Mouse (Mus musculus) heart, postnatal 25 days (tissue): Measurements from ENCODE around the gene Irf7. TPM values are rescaled to one million over a fixed set of nuclear protein-coding genes. Genes with fewer than 3 reads are reported as not detected.

Experiments
- microRNA-seq: library from miRNA; unstranded; fragments of <30 nt; microRNA quantifications from one replicate; pipeline ENCODE4 v1.2.0, GENCODE M21; 2022
- total RNA-seq, 2 experiments: library from RNA; stranded (reverse); gene quantifications; 2 replicates each; pipeline ENCODE4 v1.2.3; 2021

Gene Irf7
- total RNA-seq, 2 experiments from 2014 or later, result 3.4 to 3.6 TPM

Small RNA genes lying within 50 kb of the gene (microRNA-seq; reads per million reads assigned to microRNA genes)
- gene Mir210, result 467 reads per million, percentile 75 among the genes with 10 or more reads in this experiment

Other genes starting within 250 kb of the Irf7 start
- under 1 TPM in 1 of 2 experiments, not detected in 1; 0.42 TPM for gene Ifitm6, start 248.6 kb downstream of the Irf7 start, total RNA-seq
- not detected for gene Gm17387, start 237.3 kb downstream of the Irf7 start, total RNA-seq
- gene B4galnt4, start 205.4 kb downstream of the Irf7 start, total RNA-seq, result under 1 TPM in 1 of 2 experiments, not detected in 1; 0.08 TPM
- gene Pkp3, start 188.3 kb downstream of the Irf7 start, total RNA-seq, result under 1 TPM in 1 of 2 experiments, not detected in 1; 0.31 TPM
- 1 to 10 TPM; 4.8 to 7.7 TPM for gene Sigirr, start 165.9 kb downstream of the Irf7 start, total RNA-seq
- under 1 TPM in 1 of 2 experiments, not detected in 1; 0.08 TPM for gene Ano9, start 148.7 kb downstream of the Irf7 start, total RNA-seq
- 10 to 100 TPM; 32.1 to 33.4 TPM for gene Ptdss2, start 144.1 kb downstream of the Irf7 start, total RNA-seq
- gene Rnh1, start 93.6 kb downstream of the Irf7 start, total RNA-seq, result 10 to 100 TPM; 65.7 to 69.9 TPM
- 100 to 1,000 TPM; 106 to 112 TPM for gene Hras, start 72.5 kb downstream of the Irf7 start, total RNA-seq
- 1 to 10 TPM; 3.2 to 4.7 TPM for gene Lrrc56, start 72.3 kb downstream of the Irf7 start, total RNA-seq
- not detected for gene Lmntd2, start 52.4 kb downstream of the Irf7 start, total RNA-seq
- gene Rassf7, start 50.6 kb downstream of the Irf7 start, total RNA-seq, result under 1 TPM; 0.62 to 0.64 TPM
- 10 to 100 TPM; 29.8 to 31.6 TPM for gene Phrf1, start 37.7 kb downstream of the Irf7 start, total RNA-seq
- not detected for gene Cdhr5, start 10.3 kb upstream of the Irf7 start, total RNA-seq
- gene Sct, start 12.7 kb upstream of the Irf7 start, total RNA-seq, result not detected
- not detected for gene Drd4, start 25.5 kb upstream of the Irf7 start, total RNA-seq
- 10 to 100 TPM; 16.4 to 17.1 TPM for gene Deaf1, start 61.2 kb upstream of the Irf7 start, total RNA-seq
- gene Tmem80, start 61.3 kb upstream of the Irf7 start, total RNA-seq, result 10 to 100 TPM; 13.5 to 13.9 TPM
- gene Eps8l2, start 72.4 kb upstream of the Irf7 start, total RNA-seq, result 1 to 10 TPM; 3.2 to 4.3 TPM
- gene Taldo1, start 125.7 kb upstream of the Irf7 start, total RNA-seq, result 100 to 1,000 TPM; 124 to 126 TPM
- gene Gatd1, start 147.7 kb upstream of the Irf7 start, total RNA-seq, result 10 to 100 TPM; 13.8 to 14.2 TPM
- under 1 TPM; 0.75 to 0.84 TPM for gene Cend1, start 163.0 kb upstream of the Irf7 start, total RNA-seq
- 10 to 100 TPM; 58.8 to 72.6 TPM for gene Slc25a22, start 171.4 kb upstream of the Irf7 start, total RNA-seq
- under 1 TPM; 0.39 to 0.86 TPM for gene Pidd1, start 177.5 kb upstream of the Irf7 start, total RNA-seq
- gene Rplp2, start 180.9 kb upstream of the Irf7 start, total RNA-seq, result 100 to 1,000 TPM; 862 to 950 TPM
- gene Pnpla2, start 188.7 kb upstream of the Irf7 start, total RNA-seq, result 100 to 1,000 TPM; 409 to 426 TPM
- gene Cracr2b, start 194.6 kb upstream of the Irf7 start, total RNA-seq, result 10 to 100 TPM; 19.7 to 23.1 TPM
- 100 to 1,000 TPM; 280 TPM for gene Cd151, start 200.9 kb upstream of the Irf7 start, total RNA-seq
- gene Polr2l, start 208.7 kb upstream of the Irf7 start, total RNA-seq, result 10 to 100 TPM; 74.3 to 74.7 TPM
- 10 to 100 TPM; 17.5 to 39.0 TPM for gene Tspan4, start 208.8 kb upstream of the Irf7 start, total RNA-seq